Mouse (Mus musculus) neural tube, embryonic 11.5 days (tissue): ENCODE results near the gene Surf1. TPM values are rescaled to one million over a fixed set of nuclear protein-coding genes. Genes with fewer than 3 reads are reported as not detected.

Source experiments
- ATAC-seq: fragments of 200-750 bp; cut with Nextera tagmentation; 2 replicates; pipeline ENCODE4 v1.8.0; 2017; ENCODE audit warnings: moderate number of reproducible peaks, mild to moderate bottlenecking, moderate TSS enrichment, moderate library complexity; ENCODE audit not compliant: insufficient read depth, low FRiP score, low TSS enrichment
- DNase-seq: peaks from one replicate; pipeline ENCODE4 v3.0.0-alpha.2; 2015; ENCODE audit warnings: low spot score
- H3K27ac ChIP-seq: fragments of 300-500 bp; sonication (generic); 2 replicates; pipeline ENCODE4 v1.5.1; 2014; ENCODE audit warnings: low read depth, mild to moderate bottlenecking, low read length
- H3K27me3 ChIP-seq: fragments of 300-500 bp; sonication (generic); 2 replicates; pipeline ENCODE4 v1.6.1; 2014; ENCODE audit warnings: mild to moderate bottlenecking, low read length, mixed read lengths; ENCODE audit not compliant: control insufficient read depth, insufficient read depth
- H3K36me3 ChIP-seq: fragments of 300-500 bp; sonication (generic); 2 replicates; pipeline ENCODE4 v1.6.1; 2014; ENCODE audit warnings: mild to moderate bottlenecking, low read length, moderate library complexity, mixed read lengths; ENCODE audit not compliant: control insufficient read depth, insufficient read depth
- H3K4me1 ChIP-seq: fragments of 300-500 bp; sonication (generic); 2 replicates; pipeline ENCODE4 v1.6.1; 2014; ENCODE audit warnings: low read length, mixed read lengths; ENCODE audit not compliant: control insufficient read depth, insufficient read depth
- H3K4me2 ChIP-seq: fragments of 300-500 bp; sonication (generic); 2 replicates; pipeline ENCODE4 v1.6.1; 2014; ENCODE audit warnings: low read depth, mild to moderate bottlenecking, moderate library complexity
- H3K4me3 ChIP-seq: fragments of 300-500 bp; sonication (generic); 2 replicates; pipeline ENCODE4 v1.5.1; 2014; ENCODE audit warnings: low read depth, low read length
- H3K9ac ChIP-seq: fragments of 300-500 bp; sonication (generic); 2 replicates; pipeline ENCODE4 v1.6.1; 2014; ENCODE audit warnings: mild to moderate bottlenecking, low read length
- H3K9me3 ChIP-seq: fragments of 300-500 bp; sonication (generic); 2 replicates; pipeline ENCODE4 v1.6.1; 2016; ENCODE audit warnings: low read length; ENCODE audit not compliant: control insufficient read depth
- WGBS: fragments of 180-500 bp; shearing (Covaris S2); extraction: QIAGEN DNeasy Blood & Tissue Kit; methylation state at CpG from one replicate; pipeline ENCODE4 v1.1.7; 2014; 5-methylcytosine and 5-hydroxymethylcytosine counted together
- polyA plus RNA-seq: library from polyadenylated mRNA; unstranded; fragments of >200 nt; fragmentation: Nextera tagmentation; extraction: Ambion mirVana; gene quantifications from 2 replicates; pipeline ENCODE4 v1.2.1, GENCODE M21; 2014

Surf1 gene
- polyA plus RNA-seq, 1 experiment from 2014 or later = 48.7 TPM

DNA sequence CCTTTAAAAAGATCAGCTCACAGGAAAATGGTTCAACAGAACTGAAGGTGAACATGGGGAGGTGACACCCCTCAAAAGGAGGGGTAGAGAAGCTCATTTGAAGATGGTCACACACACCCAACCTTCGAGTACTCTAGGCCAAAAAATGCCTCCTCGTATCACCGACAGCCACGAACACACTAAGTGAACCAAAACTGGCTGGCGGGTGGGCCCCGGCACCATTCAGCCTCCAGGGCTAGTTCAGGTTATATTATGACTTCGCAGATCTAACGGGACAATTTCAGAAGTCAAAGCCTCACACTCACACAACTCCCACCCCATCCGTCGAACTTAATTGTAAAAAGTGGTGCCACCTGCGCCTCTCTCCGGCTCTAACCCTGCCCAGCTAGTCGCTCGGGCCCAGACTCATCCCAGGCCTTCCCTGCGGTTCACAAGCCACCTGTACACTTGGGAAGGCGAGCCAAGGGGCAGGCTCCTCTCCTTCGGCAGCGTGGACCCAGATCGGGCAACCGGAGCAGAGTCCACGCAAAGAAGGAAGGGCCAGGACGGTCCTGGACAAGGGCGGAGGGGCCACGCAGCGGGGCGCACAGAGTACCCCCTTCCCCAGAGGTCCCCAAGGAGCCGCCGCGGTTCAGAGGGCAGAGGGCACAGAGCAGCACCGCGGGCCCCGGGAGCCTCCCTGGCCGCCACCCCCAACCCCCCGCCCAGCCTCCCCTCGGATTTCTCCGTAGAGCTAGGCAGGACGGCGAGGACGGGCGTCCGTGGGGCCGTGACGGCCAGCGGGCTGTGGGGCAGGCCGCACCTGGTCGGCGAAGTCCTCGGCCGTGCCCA is 16.4 kb upstream of the Surf1 start:
- peak overlapping the region; percentile 78 for H3K27ac ChIP-seq
- ATAC-seq (peak; percentile 45; the same call in 1 of the 2 replicates), DNase-seq (no peak)
- WGBS = 3% methylated on average over 45 of the region's 49 CpGs
- no peaks in the 10 kb centered on the region for H3K27me3 ChIP-seq
- no peaks in the 10 kb centered on the region for H3K9me3 ChIP-seq
- peak overlapping the region; percentile 96 for H3K4me3 ChIP-seq
- peak overlapping the region; percentile 88 for H3K4me2 ChIP-seq
- peak overlapping the region; percentile 96 for H3K9ac ChIP-seq
- peaks cover 15% of the 10 kb centered on the region; the same call in 1 of the 2 replicates for H3K4me1 ChIP-seq
- peaks cover 2% of the 10 kb centered on the region; the same call in 1 of the 2 replicates for H3K36me3 ChIP-seq

- Histone ChIP-seq H3K4me2 (no peak overlapping the region), H3K4me1 (peaks cover 15% of the 10 kb centered on the region; the same call in 1 of the 2 replicates), H3K27me3 (no peaks in the 10 kb centered on the region), H3K27ac (no peak overlapping the region), H3K9ac (no peak overlapping the region), H3K36me3 (peaks cover 5% of the 10 kb centered on the region), H3K9me3 (no peaks in the 10 kb centered on the region), H3K4me3 (no peak overlapping the region)
- WGBS = 53% methylated on average over 1 of the region's 1 CpGs
- DNase-seq (peak; percentile 58), ATAC-seq (no peak)
These were observed 14.1 kb upstream of the Surf1 start for GRCm38 (mm10) chr2:26930390-26930789.

- no peak overlapping the region for H3K27ac ChIP-seq
- H3K9me3 ChIP-seq = no peaks in the 10 kb centered on the region
- H3K27me3 ChIP-seq = no peaks in the 10 kb centered on the region
- no peak overlapping the region for H3K4me2 ChIP-seq
- peaks cover 18% of the 10 kb centered on the region for H3K36me3 ChIP-seq
- H3K9ac ChIP-seq = no peak overlapping the region
- DNase-seq (no peak), ATAC-seq (no peak)
- H3K4me3 ChIP-seq = no peak overlapping the region
- peaks cover 15% of the 10 kb centered on the region; the same call in 1 of the 2 replicates for H3K4me1 ChIP-seq
- 91% methylated on average over 6 of the region's 6 CpGs for WGBS
These were observed 11.6 kb upstream of the Surf1 start for GRCm38 (mm10) chr2:26927745-26928476.

GRCm38 (mm10) chr2:26921784-26922183 is 5.5 kb upstream of the Surf1 start:
- DNase-seq (no peak), ATAC-seq (no peak)
- H3K9ac ChIP-seq = no peak overlapping the region
- no peaks in the 10 kb centered on the region for H3K9me3 ChIP-seq
- H3K4me1 ChIP-seq = peaks cover 14% of the 10 kb centered on the region
- H3K27me3 ChIP-seq = no peaks in the 10 kb centered on the region
- WGBS = 88% methylated on average over 9 of the region's 9 CpGs
- H3K4me2 ChIP-seq = no peak overlapping the region
- no peak overlapping the region for H3K4me3 ChIP-seq
- H3K27ac ChIP-seq = no peak overlapping the region
- peaks cover 40% of the 10 kb centered on the region for H3K36me3 ChIP-seq

DNA sequence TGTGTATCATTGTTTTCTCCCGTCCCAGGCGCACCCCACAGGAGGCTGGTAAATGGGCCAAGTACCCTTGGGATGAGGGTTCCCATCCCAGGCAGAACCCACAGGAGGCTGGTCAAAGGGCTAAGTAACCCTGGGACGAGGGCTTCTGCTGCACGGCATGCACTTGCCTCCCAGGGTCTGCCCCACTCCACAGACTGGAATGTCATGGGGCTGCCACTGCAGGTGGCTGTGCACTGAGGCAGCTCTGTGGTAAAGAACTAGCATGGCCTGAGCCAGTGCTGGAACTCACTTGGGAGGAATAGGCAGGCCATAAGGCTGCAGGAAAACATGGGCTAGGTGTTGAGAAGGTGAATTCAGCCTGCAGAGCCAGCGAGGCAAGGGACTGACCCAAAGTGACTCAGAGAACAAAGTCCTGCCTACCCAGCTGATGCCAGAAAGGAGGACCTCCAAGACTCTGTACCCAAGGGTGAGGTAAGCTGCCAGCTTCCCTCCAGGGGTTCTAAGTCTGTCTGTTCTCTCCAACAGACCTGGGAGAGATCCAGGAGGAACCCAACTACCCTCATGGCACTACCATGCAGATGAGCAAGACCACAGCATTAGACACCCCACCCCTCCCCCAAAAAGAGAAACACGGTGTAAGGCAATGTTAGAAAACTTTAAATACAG is 4.0 kb upstream of the Surf1 start:
- peaks cover 36% of the 10 kb centered on the region for H3K36me3 ChIP-seq
- no peak for ATAC-seq
- no peak overlapping the region for H3K4me3 ChIP-seq
- no peak overlapping the region for H3K4me2 ChIP-seq
- no peak for DNase-seq
- H3K9ac ChIP-seq = no peak overlapping the region
- WGBS = 90% methylated on average over 6 of the region's 6 CpGs
- no peaks in the 10 kb centered on the region for H3K9me3 ChIP-seq
- H3K4me1 ChIP-seq = peaks cover 20% of the 10 kb centered on the region
- no peaks in the 10 kb centered on the region for H3K27me3 ChIP-seq
- H3K27ac ChIP-seq = no peak overlapping the region

DNA sequence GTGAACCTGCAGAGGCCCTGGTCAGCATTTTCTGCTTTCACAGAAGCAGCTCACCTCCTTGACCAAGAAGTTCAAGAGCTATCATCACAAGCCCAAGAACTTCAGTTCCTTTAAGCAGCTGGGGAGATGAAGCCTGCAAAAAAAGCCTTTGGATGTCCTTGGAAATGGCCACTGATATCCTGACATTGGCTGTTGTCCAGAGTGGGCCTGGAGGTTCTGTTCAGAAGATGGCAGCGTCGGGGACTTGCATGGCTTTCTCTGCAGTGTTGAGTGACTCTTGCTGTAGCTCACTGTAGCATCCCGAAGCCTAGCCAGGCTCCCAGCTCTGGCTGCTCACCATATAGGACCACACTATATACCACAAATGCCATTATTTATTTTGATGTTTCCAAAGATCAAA is 3.4 kb upstream of the Surf1 start:
- Histone ChIP-seq H3K4me2 (no peak overlapping the region), H3K4me1 (peaks cover 20% of the 10 kb centered on the region), H3K9ac (no peak overlapping the region), H3K27me3 (no peaks in the 10 kb centered on the region), H3K36me3 (peaks cover 30% of the 10 kb centered on the region), H3K9me3 (no peaks in the 10 kb centered on the region), H3K4me3 (no peak overlapping the region), H3K27ac (no peak overlapping the region)
- DNase-seq (no peak), ATAC-seq (no peak)
- WGBS = 82% methylated on average over 3 of the region's 3 CpGs

DNA sequence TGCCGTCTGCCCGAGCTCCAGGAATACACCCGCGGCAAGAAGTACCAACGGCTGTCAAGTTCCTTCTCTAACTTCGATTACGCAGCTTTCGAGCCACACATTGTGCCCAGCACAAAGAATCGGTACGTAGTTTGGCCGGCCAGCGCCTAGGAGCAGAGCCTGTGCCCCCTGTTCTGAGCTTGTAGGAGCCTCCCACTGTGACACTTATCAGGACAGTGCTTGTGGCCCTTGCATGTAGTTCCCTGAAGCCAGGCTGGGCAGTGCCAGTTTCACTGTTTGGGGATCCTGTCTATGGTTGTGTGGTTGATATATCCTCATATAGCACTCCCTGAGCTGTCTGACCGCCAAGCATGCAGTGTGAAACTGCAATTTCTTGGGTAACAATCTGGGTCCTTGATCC is 408 bp upstream of the Surf1 start:
- Histone ChIP-seq H3K27me3 (no peaks in the 10 kb centered on the region), H3K4me1 (peaks cover 29% of the 10 kb centered on the region), H3K27ac (no peak overlapping the region), H3K9ac (peak overlapping the region; percentile 77), H3K9me3 (no peaks in the 10 kb centered on the region), H3K4me3 (peak overlapping the region; percentile 77), H3K36me3 (peaks cover 30% of the 10 kb centered on the region), H3K4me2 (peak overlapping the region; percentile 99)
- 5% methylated on average over 13 of the region's 13 CpGs for WGBS
- no peak for DNase-seq
- no peak for ATAC-seq

DNA sequence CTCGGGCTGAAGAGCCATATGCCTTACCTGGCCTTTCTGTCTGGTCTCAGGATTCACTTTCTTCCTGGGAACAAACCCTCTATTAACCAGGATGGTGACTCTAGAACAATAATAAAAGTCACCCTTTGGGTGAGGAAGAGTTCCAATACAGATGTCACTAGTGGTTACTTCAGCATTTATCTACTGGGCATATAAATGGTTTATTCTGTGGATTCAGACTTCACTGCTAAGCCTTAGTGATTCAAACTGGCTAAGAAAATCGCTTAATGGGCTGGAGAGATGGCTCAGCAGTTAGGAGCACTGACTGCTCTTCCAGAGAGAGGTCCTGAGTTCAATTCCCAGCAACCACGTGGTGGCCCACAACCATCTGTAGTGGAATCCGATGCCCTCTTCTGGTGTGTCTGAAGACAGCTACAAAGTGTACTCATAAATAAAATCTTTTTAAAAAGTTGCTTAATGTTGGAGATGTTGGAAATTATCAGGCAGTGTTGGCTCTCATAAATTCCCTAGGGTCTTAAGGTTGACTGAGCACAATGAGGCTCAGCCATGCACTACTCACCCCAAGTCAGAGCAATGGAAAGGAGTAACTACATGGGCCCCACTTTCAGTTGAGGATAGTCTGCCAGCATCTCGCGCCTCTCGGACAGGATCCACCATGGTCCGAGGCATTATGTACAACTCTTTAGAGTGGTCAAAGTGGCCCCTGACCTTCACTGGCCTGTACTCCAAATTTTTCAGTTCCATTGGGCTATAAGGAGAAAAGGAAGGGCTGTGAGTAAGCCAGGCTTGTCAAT is 2.0 kb downstream of the Surf1 start:
- Histone ChIP-seq H3K9me3 (no peaks in the 10 kb centered on the region), H3K9ac (no peak overlapping the region), H3K27me3 (no peaks in the 10 kb centered on the region), H3K27ac (no peak overlapping the region), H3K4me1 (peaks cover 37% of the 10 kb centered on the region), H3K4me2 (no peak overlapping the region), H3K4me3 (no peak overlapping the region), H3K36me3 (peaks cover 20% of the 10 kb centered on the region)
- ATAC-seq (no peak), DNase-seq (no peak)
- WGBS = 64% methylated on average over 8 of the region's 8 CpGs
